Mouse (Mus musculus) heart, adult 2 months (tissue): ENCODE results near the gene Arhgef19.

Experiments used
- CTCF ChIP-seq: fragments of 200-600 bp; IDR thresholded peaks from 2 replicates; pipeline ENCODE4 v1.8.1; 2022; ENCODE audit warnings: antibody characterized with exemption, mild to moderate bottlenecking, moderate library complexity
- POLR2A ChIP-seq: fragments of 200-500 bp; IDR thresholded peaks from 2 replicates; pipeline ENCODE4 v1.6.1; 2011; ENCODE audit warnings: mild to moderate bottlenecking, low read depth, low read length, control low read depth; ENCODE audit not compliant: insufficient read depth

DNA sequence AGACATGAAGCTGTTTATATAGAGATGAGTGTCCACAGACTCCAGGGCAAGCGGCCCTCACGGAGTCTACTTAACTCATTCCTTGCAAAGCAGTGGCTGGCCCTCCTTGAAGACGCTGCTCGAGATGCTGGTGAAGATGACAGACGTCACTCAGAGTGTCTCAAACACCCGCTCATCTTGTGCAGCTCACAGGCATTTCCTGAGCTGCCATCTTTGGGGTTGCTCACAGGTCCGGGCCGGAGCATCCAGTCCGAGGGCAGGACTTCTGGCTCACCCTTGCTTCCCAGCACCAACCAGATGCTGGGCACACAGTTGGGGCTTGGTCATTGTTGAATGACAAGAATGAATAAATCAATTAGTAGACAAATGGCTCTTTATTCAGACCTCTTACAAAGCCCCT is 26.4 kb upstream of the Arhgef19 start:
- TF ChIP-seq CTCF = no peak
- no peak for TF ChIP-seq POLR2A
